Mouse (Mus musculus): ENCODE measurements around the gene Grid2ip. TPM values are rescaled to one million over a fixed set of nuclear protein-coding genes. Genes with fewer than 3 reads are reported as not detected.
"Not testable (repeated sequence)": the region's sequence is repeated elsewhere in the genome, so short reads cannot be mapped to it uniquely, and the experiment has no call there.

Grid2ip gene
- polyA plus RNA-seq, 1 experiment from 2014 or later = not detected

- no peak overlapping the region for H3K4me3 ChIP-seq (ENCODE audit: low read depth, low read length)
- H3K27ac ChIP-seq (ENCODE audit: low read length) = no peak overlapping the region
- H3K4me2 ChIP-seq (ENCODE audit: low read depth, low read length) = no peak overlapping the region
- no peak overlapping the region for H3K9ac ChIP-seq (ENCODE audit: low read depth, low read length)
- peaks cover 70% of the 10 kb centered on the region for H3K27me3 ChIP-seq (ENCODE audit: control insufficient read depth, insufficient read depth, low read depth, low read length)
- H3K9me3 ChIP-seq (replicated peaks; ENCODE audit: control insufficient read depth, low read length) = 0 out of 2 replicates have a peak, but pooled peaks cover under 1% of the 10 kb centered on the region
- no peaks in the 10 kb centered on the region for H3K36me3 ChIP-seq (ENCODE audit: control insufficient read depth, insufficient read depth)
- H3K4me1 ChIP-seq (ENCODE audit: control insufficient read depth, low read depth, low read length) = no peaks in the 10 kb centered on the region
- ATAC-seq (ENCODE audit: low read depth) = no peak
- WGBS (ENCODE audit: insufficient replicate concordance) = 47% methylated on average over 4 of the region's 4 CpGs
Measured at GRCm38 (mm10) chr5:143371146-143371510, 14.0 kb downstream of the Grid2ip start.

GRCm38 (mm10) chr5:143372818-143373217 is 15.7 kb downstream of the Grid2ip start:
- Histone ChIP-seq H3K27ac (ENCODE audit: low read length) (no peak overlapping the region), H3K4me3 (ENCODE audit: low read depth, low read length) (0 out of 2 replicates have a peak overlapping the region, but pooled peaks have one; percentile 18), H3K36me3 (ENCODE audit: control insufficient read depth, insufficient read depth) (no peaks in the 10 kb centered on the region), H3K4me2 (ENCODE audit: low read depth, low read length) (no peak overlapping the region; the same call in none of the 2 replicates), H3K27me3 (ENCODE audit: control insufficient read depth, insufficient read depth, low read depth, low read length) (peaks cover 67% of the 10 kb centered on the region), H3K9me3 (replicated peaks; ENCODE audit: control insufficient read depth, low read length) (0 out of 2 replicates have a peak, but pooled peaks cover 2% of the 10 kb centered on the region), H3K9ac (ENCODE audit: low read depth, low read length) (no peak overlapping the region), H3K4me1 (ENCODE audit: control insufficient read depth, low read depth, low read length) (no peaks in the 10 kb centered on the region)
- ATAC-seq (ENCODE audit: low read depth) = no peak
- WGBS (ENCODE audit: insufficient replicate concordance) = 2% methylated on average over 35 of the region's 35 CpGs

GRCm38 (mm10) chr5:143375242-143375641 is 18.1 kb downstream of the Grid2ip start:
- ATAC-seq (ENCODE audit: low read depth) = peak; percentile 48; the same call in 1 of the 2 replicates
- H3K36me3 ChIP-seq (ENCODE audit: control insufficient read depth, insufficient read depth) = no peaks in the 10 kb centered on the region
- peaks cover 43% of the 10 kb centered on the region for H3K27me3 ChIP-seq (ENCODE audit: control insufficient read depth, insufficient read depth, low read depth, low read length)
- no peaks in the 10 kb centered on the region for H3K4me1 ChIP-seq (ENCODE audit: control insufficient read depth, low read depth, low read length)
- no peak overlapping the region for H3K9ac ChIP-seq (ENCODE audit: low read depth, low read length)
- H3K9me3 ChIP-seq (replicated peaks; ENCODE audit: control insufficient read depth, low read length) = 0 out of 2 replicates have a peak, but pooled peaks cover 2% of the 10 kb centered on the region
- peak overlapping the region; percentile 6; the same call in 1 of the 2 replicates for H3K4me2 ChIP-seq (ENCODE audit: low read depth, low read length)
- H3K4me3 ChIP-seq (ENCODE audit: low read depth, low read length) = 0 out of 2 replicates have a peak overlapping the region, but pooled peaks have one; percentile 4
- WGBS (ENCODE audit: insufficient replicate concordance) = 7% methylated on average over 21 of the region's 21 CpGs
- H3K27ac ChIP-seq (ENCODE audit: low read length) = no peak overlapping the region

GRCm38 (mm10) chr5:143376156-143376555 is 19.0 kb downstream of the Grid2ip start:
- Histone ChIP-seq H3K4me2 (ENCODE audit: low read depth, low read length) (no peak overlapping the region), H3K27ac (ENCODE audit: low read length) (no peak overlapping the region), H3K4me1 (ENCODE audit: control insufficient read depth, low read depth, low read length) (no peaks in the 10 kb centered on the region), H3K36me3 (ENCODE audit: control insufficient read depth, insufficient read depth) (no peaks in the 10 kb centered on the region), H3K9ac (ENCODE audit: low read depth, low read length) (no peak overlapping the region), H3K9me3 (replicated peaks; ENCODE audit: control insufficient read depth, low read length) (0 out of 2 replicates have a peak, but pooled peaks cover 2% of the 10 kb centered on the region), H3K27me3 (ENCODE audit: control insufficient read depth, insufficient read depth, low read depth, low read length) (peaks cover 34% of the 10 kb centered on the region), H3K4me3 (ENCODE audit: low read depth, low read length) (no peak overlapping the region)
- WGBS (ENCODE audit: insufficient replicate concordance) = 75% methylated on average over 4 of the region's 4 CpGs
- ATAC-seq (ENCODE audit: low read depth) = no peak

GRCm38 (mm10) chr5:143386797-143387621 is 29.9 kb downstream of the Grid2ip start:
- no peaks in the 10 kb centered on the region for H3K9me3 ChIP-seq (replicated peaks; ENCODE audit: control insufficient read depth, low read length)
- H3K4me2 ChIP-seq (ENCODE audit: low read depth, low read length) = peak overlapping the region; percentile 39
- H3K36me3 ChIP-seq (ENCODE audit: control insufficient read depth, insufficient read depth) = no peaks in the 10 kb centered on the region
- 0 out of 2 replicates have a peak overlapping the region, but pooled peaks have one; percentile 11 for H3K4me3 ChIP-seq (ENCODE audit: low read depth, low read length)
- WGBS (ENCODE audit: insufficient replicate concordance) = 8% methylated on average over 39 of the region's 39 CpGs
- ATAC-seq (ENCODE audit: low read depth) = peak; percentile 74
- peaks cover 18% of the 10 kb centered on the region for H3K27me3 ChIP-seq (ENCODE audit: control insufficient read depth, insufficient read depth, low read depth, low read length)
- no peak overlapping the region for H3K27ac ChIP-seq (ENCODE audit: low read length)
- no peak overlapping the region for H3K9ac ChIP-seq (ENCODE audit: low read depth, low read length)
- H3K4me1 ChIP-seq (ENCODE audit: control insufficient read depth, low read depth, low read length) = peaks cover 3% of the 10 kb centered on the region; the same call in 1 of the 2 replicates

- H3K4me3 ChIP-seq (ENCODE audit: low read depth, low read length) = no peak overlapping the region
- H3K9ac ChIP-seq (ENCODE audit: low read depth, low read length) = no peak overlapping the region
- H3K4me2 ChIP-seq (ENCODE audit: low read depth, low read length) = no peak overlapping the region
- 67% methylated on average over 7 of the region's 7 CpGs for WGBS (ENCODE audit: insufficient replicate concordance)
- H3K36me3 ChIP-seq (ENCODE audit: control insufficient read depth, insufficient read depth) = no peaks in the 10 kb centered on the region
- no peaks in the 10 kb centered on the region for H3K9me3 ChIP-seq (replicated peaks; ENCODE audit: control insufficient read depth, low read length)
- no peak for ATAC-seq (ENCODE audit: low read depth)
- no peaks in the 10 kb centered on the region for H3K4me1 ChIP-seq (ENCODE audit: control insufficient read depth, low read depth, low read length)
- H3K27ac ChIP-seq (ENCODE audit: low read length) = no peak overlapping the region
- H3K27me3 ChIP-seq (ENCODE audit: control insufficient read depth, insufficient read depth, low read depth, low read length) = no peaks in the 10 kb centered on the region
Measured at GRCm38 (mm10) chr5:143394184-143394583, 37.0 kb downstream of the Grid2ip start.

- H3K4me1 ChIP-seq (ENCODE audit: control insufficient read depth, low read depth, low read length); ATAC-seq (ENCODE audit: low read depth): not testable (repeated sequence)
Measured at GRCm38 (mm10) chr5:143394966-143395365, 37.8 kb downstream of the Grid2ip start.

GRCm38 (mm10) chr5:143395649-143396048 is 38.5 kb downstream of the Grid2ip start:
- H3K4me3 ChIP-seq (ENCODE audit: low read depth, low read length) = no peak overlapping the region
- H3K27me3 ChIP-seq (ENCODE audit: control insufficient read depth, insufficient read depth, low read depth, low read length) = no peaks in the 10 kb centered on the region
- no peak overlapping the region for H3K4me2 ChIP-seq (ENCODE audit: low read depth, low read length)
- no peaks in the 10 kb centered on the region for H3K36me3 ChIP-seq (ENCODE audit: control insufficient read depth, insufficient read depth)
- H3K27ac ChIP-seq (ENCODE audit: low read length) = no peak overlapping the region
- ATAC-seq (ENCODE audit: low read depth) = no peak
- no peak overlapping the region for H3K9ac ChIP-seq (ENCODE audit: low read depth, low read length)
- peaks cover 5% of the 10 kb centered on the region for H3K4me1 ChIP-seq (ENCODE audit: control insufficient read depth, low read depth, low read length)
- 45% methylated on average over 2 of the region's 2 CpGs for WGBS (ENCODE audit: insufficient replicate concordance)
- no peaks in the 10 kb centered on the region for H3K9me3 ChIP-seq (replicated peaks; ENCODE audit: control insufficient read depth, low read length)

More at GRCm38 (mm10) chr5:143394966-143395365, 37.8 kb downstream of the Grid2ip start:
- not testable (repeated sequence) for H3K36me3 ChIP-seq (ENCODE audit: control insufficient read depth, insufficient read depth); H3K27me3 ChIP-seq (ENCODE audit: control insufficient read depth, insufficient read depth, low read depth, low read length); H3K9me3 ChIP-seq (replicated peaks; ENCODE audit: control insufficient read depth, low read length); H3K4me2 ChIP-seq (ENCODE audit: low read depth, low read length); H3K27ac ChIP-seq (ENCODE audit: low read length); H3K4me3 ChIP-seq (ENCODE audit: low read depth, low read length); H3K9ac ChIP-seq (ENCODE audit: low read depth, low read length)
- 61% methylated on average over 2 of the region's 2 CpGs for WGBS (ENCODE audit: insufficient replicate concordance)

GRCm38 (mm10) chr5:143400501-143400900 is 43.4 kb downstream of the Grid2ip start:
- H3K36me3 ChIP-seq (ENCODE audit: control insufficient read depth, insufficient read depth) = peaks cover 2% of the 10 kb centered on the region; the same call in 1 of the 2 replicates
- H3K27me3 ChIP-seq (ENCODE audit: control insufficient read depth, insufficient read depth, low read depth, low read length) = no peaks in the 10 kb centered on the region
- no peak overlapping the region for H3K4me3 ChIP-seq (ENCODE audit: low read depth, low read length)
- H3K9ac ChIP-seq (ENCODE audit: low read depth, low read length) = no peak overlapping the region
- H3K27ac ChIP-seq (ENCODE audit: low read length) = 0 out of 2 replicates have a peak overlapping the region, but pooled peaks have one; percentile 7
- WGBS (ENCODE audit: insufficient replicate concordance) = 56% methylated on average over 12 of the region's 12 CpGs
- no peak overlapping the region for H3K4me2 ChIP-seq (ENCODE audit: low read depth, low read length)
- ATAC-seq (ENCODE audit: low read depth) = no peak
- no peaks in the 10 kb centered on the region for H3K9me3 ChIP-seq (replicated peaks; ENCODE audit: control insufficient read depth, low read length)
- peaks cover 27% of the 10 kb centered on the region for H3K4me1 ChIP-seq (ENCODE audit: control insufficient read depth, low read depth, low read length)

Measured in liver, embryonic 16.5 days (tissue).